Mouse (Mus musculus): Measurements from ENCODE around the gene 1700061G19Rik.

The 1700061G19Rik gene

DNA sequence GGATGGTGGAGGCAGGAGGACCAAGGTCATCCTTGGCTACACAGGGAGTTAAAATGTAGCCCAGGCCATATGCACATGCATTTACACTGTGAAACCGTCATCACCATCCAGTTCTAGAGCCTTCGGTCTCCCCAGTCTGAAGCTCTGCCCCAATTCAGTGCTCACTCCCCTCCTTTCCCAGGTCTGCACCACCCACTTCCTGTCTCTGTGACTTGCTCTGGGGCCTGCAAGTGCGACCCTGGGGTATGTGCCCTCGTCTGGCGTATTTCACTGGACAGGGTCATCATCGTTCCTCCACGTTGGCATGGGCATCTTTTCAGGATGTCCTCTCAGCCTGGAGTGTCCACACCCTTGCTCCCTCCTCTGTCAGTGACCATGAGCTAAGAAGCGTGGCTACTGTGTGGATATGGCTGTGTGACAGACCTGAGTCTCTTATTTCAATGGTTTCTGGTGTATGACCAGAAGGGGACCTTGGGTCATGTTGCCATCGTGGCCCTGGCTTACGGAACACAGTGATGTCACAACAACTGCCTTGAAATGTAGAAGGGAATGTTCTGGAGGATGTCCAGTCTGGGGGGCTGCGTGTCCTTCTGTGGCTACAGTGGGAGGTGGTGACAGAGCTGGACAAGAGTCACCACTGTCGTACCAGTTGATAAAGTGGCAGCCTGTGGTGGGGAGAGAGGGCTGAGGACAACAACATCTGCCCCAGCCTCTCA is at the start of gene 1700061G19Rik:
Gene 1700061G19Rik, plus strand, starts transcription at position 542 of the 716 bp plus-strand sequence.
- DNase-seq (ENCODE audit: low spot score) = no peak

- DNase-seq (ENCODE audit: low spot score) = no peak
Measured at GRCm38 (mm10) chr17:56826718-56827117, 48.6 kb upstream of the 1700061G19Rik start.

- DNase-seq (ENCODE audit: low spot score) = no peak
Measured at GRCm38 (mm10) chr17:56829171-56829570, 46.1 kb upstream of the 1700061G19Rik start.

DNA sequence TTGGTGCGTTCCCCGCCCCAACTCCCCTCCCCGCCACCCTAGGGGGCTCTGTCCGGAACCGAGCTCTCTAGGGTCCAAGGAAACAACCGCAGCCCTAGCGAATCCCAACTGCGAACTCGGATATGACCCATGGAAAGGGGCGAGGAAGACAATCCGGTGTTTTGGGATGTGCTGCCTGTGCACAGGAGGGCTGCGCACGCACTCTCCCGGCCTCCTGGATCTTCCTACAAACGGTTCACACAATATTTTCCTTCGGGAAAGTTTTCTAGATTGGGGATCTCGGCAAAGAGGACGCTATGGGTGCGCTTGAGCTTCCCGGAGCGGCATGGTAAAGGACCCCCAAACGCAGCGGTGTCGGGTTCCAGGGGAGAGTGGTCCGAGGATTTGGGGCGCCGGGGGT is 45.5 kb upstream of the 1700061G19Rik start:
- DNase-seq (ENCODE audit: low spot score) = no peak

DNA sequence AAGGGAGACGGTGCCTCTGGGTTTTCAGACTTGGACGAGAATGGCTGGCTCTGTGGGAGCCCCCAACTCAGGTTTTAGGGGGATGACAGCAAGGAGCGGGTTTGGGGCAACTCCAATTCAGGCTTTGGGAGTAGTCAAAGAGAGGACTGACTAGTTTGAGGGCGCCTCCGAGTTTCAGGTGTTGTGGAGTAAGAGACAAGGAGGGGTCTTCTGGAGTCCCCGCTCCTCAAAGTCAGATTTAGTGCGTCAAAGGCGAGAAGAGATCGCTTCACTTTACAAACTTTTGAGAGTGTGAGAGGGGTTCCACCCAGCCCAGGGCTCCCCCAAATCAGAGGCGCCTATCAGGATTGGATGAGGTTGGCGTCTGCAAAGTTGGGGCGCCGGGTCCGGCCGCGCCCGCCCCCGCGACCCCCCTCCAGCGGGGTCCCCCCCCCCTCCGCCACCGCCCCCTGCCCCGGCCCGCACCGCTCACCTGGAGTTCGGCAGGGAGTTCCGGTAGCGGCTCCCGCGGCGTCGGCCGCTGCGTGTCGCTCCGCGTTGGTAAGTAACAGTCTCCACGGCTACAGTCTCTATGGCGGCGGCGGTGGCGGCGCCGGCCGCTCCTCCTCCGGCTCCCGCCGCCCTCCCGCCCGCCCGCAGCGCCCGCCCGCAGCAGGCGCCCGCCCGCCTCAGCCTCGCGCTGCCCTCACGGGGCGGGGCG is 44.7 kb upstream of the 1700061G19Rik start, which contains the start of gene Rfx2:
Gene Rfx2, minus strand, starts transcription at position 603 of the 700 bp plus-strand sequence.
- no peak for DNase-seq (ENCODE audit: low spot score)

DNA sequence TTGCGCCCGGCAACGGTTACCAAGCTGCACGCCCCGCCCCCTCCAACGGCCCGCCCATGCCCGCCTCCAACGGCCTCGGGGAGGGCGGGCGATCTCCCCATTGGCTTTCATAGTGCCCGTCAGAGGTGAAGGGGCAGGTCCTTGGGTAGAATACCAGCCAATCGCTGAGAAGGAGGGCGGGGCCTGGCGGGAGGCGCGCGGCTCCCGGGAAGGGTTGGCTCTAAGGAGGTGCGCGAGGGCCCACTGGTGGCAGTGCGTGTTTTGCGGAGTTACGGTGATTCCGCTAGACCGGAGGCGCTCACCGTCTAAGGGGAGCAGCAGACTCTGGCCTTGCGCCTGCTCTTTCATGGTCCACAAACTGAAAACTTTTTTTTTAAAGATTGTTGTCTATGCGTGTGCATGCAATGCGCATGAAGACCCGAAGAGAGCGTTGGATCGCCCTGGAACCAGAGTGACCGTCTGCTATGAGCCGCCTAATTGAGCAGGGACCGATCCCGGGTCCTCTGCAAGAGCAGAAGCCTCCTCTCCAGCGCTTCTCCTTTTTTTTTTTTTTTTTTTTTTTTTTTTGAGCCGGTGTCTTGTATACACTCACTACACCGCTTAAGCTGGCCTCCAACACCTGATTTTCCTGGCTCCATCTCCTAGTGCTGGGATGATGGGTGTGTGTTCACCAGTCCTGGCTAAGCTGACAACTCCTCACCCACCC is 44.0 kb upstream of the 1700061G19Rik start:
- peak; percentile 93 for DNase-seq (ENCODE audit: low spot score)

GRCm38 (mm10) chr17:56832918-56833317 is 42.4 kb upstream of the 1700061G19Rik start:
- DNase-seq (ENCODE audit: low spot score) = no peak

- DNase-seq (ENCODE audit: low spot score) = no peak
Measured at GRCm38 (mm10) chr17:56833381-56833780, 41.9 kb upstream of the 1700061G19Rik start.

DNA sequence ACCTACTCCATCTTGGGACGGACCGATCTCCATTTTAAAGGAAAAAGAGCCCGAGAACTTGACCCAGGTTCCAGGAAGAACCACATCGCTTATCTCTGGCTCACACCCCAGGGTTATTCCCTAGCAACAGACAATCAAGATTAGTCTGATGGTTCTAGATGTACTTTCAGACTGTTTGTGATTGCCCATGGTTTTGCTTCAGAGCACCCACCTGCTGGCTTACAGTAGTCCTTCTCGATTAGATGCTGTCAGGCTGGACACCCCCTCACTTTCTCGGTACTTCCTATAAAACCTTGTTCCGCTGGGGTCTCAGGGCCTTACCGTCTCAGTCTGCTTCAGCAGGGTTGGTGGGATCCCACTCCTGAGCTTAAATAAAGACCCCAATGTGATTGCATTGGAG is 38.9 kb upstream of the 1700061G19Rik start:
- DNase-seq (ENCODE audit: low spot score) = no peak

- DNase-seq (ENCODE audit: low spot score) = no peak
Measured at GRCm38 (mm10) chr17:56840524-56840923, 34.8 kb upstream of the 1700061G19Rik start.

DNA sequence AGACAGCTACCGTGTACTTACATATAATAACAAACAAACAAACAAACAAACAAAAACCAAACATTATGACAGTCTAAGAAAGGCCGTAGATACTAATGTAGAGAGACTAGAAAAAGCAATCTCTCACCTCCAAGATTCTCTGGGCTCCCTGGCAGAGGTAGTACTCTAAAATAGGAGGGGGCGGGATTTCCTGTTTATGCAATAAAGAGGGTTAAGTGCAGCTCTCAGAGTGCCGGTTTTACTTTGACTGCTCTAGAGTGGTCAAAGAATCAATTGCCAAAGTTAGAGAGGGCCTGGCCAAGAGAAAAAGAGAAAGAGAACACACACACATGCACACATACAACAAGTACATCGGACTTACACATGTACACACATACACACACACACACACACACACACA is 33.1 kb upstream of the 1700061G19Rik start:
- DNase-seq (ENCODE audit: low spot score) = no peak

- DNase-seq (ENCODE audit: low spot score) = no peak
Measured at GRCm38 (mm10) chr17:56843678-56844077, 31.6 kb upstream of the 1700061G19Rik start.

GRCm38 (mm10) chr17:56848785-56849184 is 26.5 kb upstream of the 1700061G19Rik start:
- DNase-seq (ENCODE audit: low spot score) = no peak

GRCm38 (mm10) chr17:56849710-56850109 is 25.6 kb upstream of the 1700061G19Rik start:
- no peak for DNase-seq (ENCODE audit: low spot score)

- no peak for DNase-seq (ENCODE audit: low spot score)
Measured at GRCm38 (mm10) chr17:56851167-56851566, 24.1 kb upstream of the 1700061G19Rik start.

GRCm38 (mm10) chr17:56855421-56855820 is 19.9 kb upstream of the 1700061G19Rik start:
- no peak for DNase-seq (ENCODE audit: low spot score)

GRCm38 (mm10) chr17:56858216-56858615 is 17.1 kb upstream of the 1700061G19Rik start:
- peak; percentile 13 for DNase-seq (ENCODE audit: low spot score)

DNA sequence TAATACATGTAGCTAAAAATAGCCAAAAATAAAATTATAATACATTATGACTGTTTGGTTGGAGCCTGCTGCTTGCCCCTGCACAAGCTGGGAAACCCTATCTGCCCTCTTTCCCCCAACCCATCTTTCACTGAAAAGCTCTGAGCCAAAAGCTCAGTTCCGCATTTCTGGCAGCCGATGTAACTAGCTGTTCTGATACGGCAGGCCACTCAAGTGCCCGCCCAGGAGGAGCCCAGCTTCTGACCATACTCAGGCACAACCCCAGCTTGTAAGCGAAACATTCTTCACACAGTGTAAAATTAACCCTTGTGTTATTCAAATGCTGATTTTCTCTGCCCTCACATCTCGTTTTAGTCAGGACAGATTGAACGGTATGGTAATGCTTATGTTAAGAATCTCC is 16.4 kb upstream of the 1700061G19Rik start:
- DNase-seq (ENCODE audit: low spot score) = no peak

DNA sequence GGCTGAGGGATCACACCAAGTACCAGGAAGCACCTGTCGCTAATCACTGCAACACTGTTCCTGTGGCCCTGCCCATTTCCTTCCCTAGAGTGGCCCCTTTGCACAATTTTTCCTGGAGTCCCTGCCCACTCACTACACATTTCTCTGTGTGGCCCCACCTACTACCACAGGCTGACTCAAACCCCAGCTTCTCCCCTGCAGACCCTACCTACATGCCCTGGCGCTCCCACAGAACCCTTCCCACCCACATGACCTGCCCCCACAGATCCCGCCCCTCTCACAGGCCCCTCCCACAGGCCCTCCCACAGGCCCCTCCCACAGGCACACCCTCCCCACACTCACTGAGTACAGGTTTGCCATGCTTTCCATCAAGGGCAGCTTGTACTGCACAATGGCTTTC is 14.1 kb upstream of the 1700061G19Rik start:
- DNase-seq (ENCODE audit: low spot score) = no peak

GRCm38 (mm10) chr17:56866071-56866470 is 9.2 kb upstream of the 1700061G19Rik start:
- no peak for DNase-seq (ENCODE audit: low spot score)

GRCm38 (mm10) chr17:56869481-56869977 is 5.7 kb upstream of the 1700061G19Rik start:
- DNase-seq (ENCODE audit: low spot score) = no peak

DNA sequence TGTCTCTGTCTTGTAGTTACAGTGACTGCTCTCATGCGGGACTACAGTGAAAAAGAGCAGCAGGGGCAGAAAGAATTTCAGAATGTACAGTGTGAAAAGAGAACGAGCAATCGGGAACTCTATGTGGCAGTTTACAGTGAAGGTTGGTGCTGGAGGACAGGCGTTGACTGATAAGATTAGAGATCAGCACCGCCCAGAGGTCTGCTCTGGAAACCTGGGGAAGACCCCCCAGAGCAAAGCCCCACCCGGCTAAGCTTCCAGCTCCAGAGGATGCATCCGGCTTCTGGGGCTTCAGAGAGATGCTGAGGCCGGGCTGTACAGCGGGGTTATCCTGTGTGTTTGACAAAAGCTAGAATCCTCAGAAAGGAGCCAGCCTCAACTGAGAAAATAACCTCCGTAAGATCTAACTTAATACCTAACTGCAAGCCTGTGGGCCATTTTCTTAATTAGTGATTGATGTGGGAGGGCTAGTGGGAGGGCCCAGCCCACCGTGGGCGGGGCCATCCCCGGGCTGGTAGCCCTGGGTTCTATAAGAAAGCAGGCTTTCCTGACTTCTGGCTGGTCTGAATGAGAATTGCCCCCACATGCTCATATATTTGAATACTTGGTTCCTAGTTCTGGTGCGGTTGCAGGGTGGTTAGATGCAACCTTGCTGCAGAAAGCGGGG is 4.9 kb upstream of the 1700061G19Rik start:
- no peak for DNase-seq (ENCODE audit: low spot score)

All from layer of hippocampus, adult 9-10 months (tissue).